Mouse (Mus musculus): ENCODE data around the gene Me3.

GRCm38 (mm10) chr7:89833521-89833920 is 201.3 kb downstream of the Me3 start:
- TF ChIP-seq CTCF (IDR thresholded peaks at IDR 0.05; ENCODE audit: control insufficient read depth, insufficient read depth, low read length) (no peak), POLR2A (IDR thresholded peaks at IDR 0.05; ENCODE audit: borderline replicate concordance, control insufficient read depth, low read depth, low read length) (no peak)

All from bone marrow, adult 2 months (tissue).